Mouse (Mus musculus) adrenal gland, postnatal 36 days (tissue): ENCODE data around the gene Pdzk1. TPM values are rescaled to one million over a fixed set of nuclear protein-coding genes. Genes with fewer than 3 reads are reported as not detected.

Source experiments
- DNase-seq, 2 experiments: peaks; one replicate each; pipeline ENCODE4 v3.0.0; 2021; ENCODE audit warnings: mixed read lengths in 1 of 2
- total RNA-seq, 2 experiments: library from RNA; stranded (reverse); gene quantifications; 2 replicates each; pipeline ENCODE4 v1.2.3; 2021

The Pdzk1 gene
- total RNA-seq, 2 experiments from 2014 or later, result not detected

GRCm38 (mm10) chr3:96883690-96884089 lies 54.6 kb downstream of the Pdzk1 start:
- no peak for DNase-seq

GRCm38 (mm10) chr3:96902336-96902999 lies 73.4 kb downstream of the Pdzk1 start:
- DNase-seq, result no peak

GRCm38 (mm10) chr3:96904393-96904792 lies 75.3 kb downstream of the Pdzk1 start, which contains the start of gene Gja5:
Gene Gja5, plus strand, starts transcription at chr3:96904693.
- no peak for DNase-seq

GRCm38 (mm10) chr3:96904851-96905541 lies 75.9 kb downstream of the Pdzk1 start, which contains the start of gene Gpr89:
Gene Gpr89, minus strand, starts transcription at chr3:96905346.
- peak; percentile 95 to 96 for DNase-seq

- DNase-seq, result no peak
Measured at GRCm38 (mm10) chr3:96905592-96905991, 76.5 kb downstream of the Pdzk1 start.

Other genes with a start within 250 kb of the Pdzk1 start
- gene Polr3gl, start 235.1 kb upstream of the Pdzk1 start, total RNA-seq, result 10 to 100 TPM; 29.4 to 33.3 TPM
- gene Ankrd34a, start 232.6 kb upstream of the Pdzk1 start, total RNA-seq, result 1 to 10 TPM in 1 of 2 experiments, under 1 TPM in 1; 0.95 to 1.0 TPM
- 10 to 100 TPM; 29.3 to 52.1 TPM for gene Lix1l, start 228.1 kb upstream of the Pdzk1 start, total RNA-seq
- 10 to 100 TPM; 68.3 to 73.5 TPM for gene Rbm8a, start 199.4 kb upstream of the Pdzk1 start, total RNA-seq
- 10 to 100 TPM; 40.4 to 58.4 TPM for gene Pex11b, start 193.9 kb upstream of the Pdzk1 start, total RNA-seq
- under 1 TPM; 0.33 to 0.46 TPM for gene Gm42957, start 193.8 kb upstream of the Pdzk1 start, total RNA-seq
- gene Itga10, start 183.7 kb upstream of the Pdzk1 start, total RNA-seq, result 1 to 10 TPM; 1.3 to 2.3 TPM
- gene Ankrd35, start 159.2 kb upstream of the Pdzk1 start, total RNA-seq, result 1 to 10 TPM; 1.3 to 3.9 TPM
- gene Pias3, start 132.9 kb upstream of the Pdzk1 start, total RNA-seq, result 10 to 100 TPM; 24.2 to 24.4 TPM
- under 1 TPM; 0.49 to 0.66 TPM for gene Nudt17, start 120.7 kb upstream of the Pdzk1 start, total RNA-seq
- 10 to 100 TPM; 24.4 to 32.0 TPM for gene Polr3c, start 101.7 kb upstream of the Pdzk1 start, total RNA-seq
- gene Rnf115, start 101.6 kb upstream of the Pdzk1 start, total RNA-seq, result 10 to 100 TPM; 37.4 to 43.1 TPM
- gene Cd160, start 67 bp downstream of the Pdzk1 start, total RNA-seq, result under 1 TPM in 1 of 2 experiments, not detected in 1; 0.16 TPM
- 1 to 10 TPM in 1 of 2 experiments, under 1 TPM in 1; 0.76 to 3.6 TPM for gene Gja5, start 75.4 kb downstream of the Pdzk1 start, total RNA-seq
- gene Gpr89, start 76.1 kb downstream of the Pdzk1 start, total RNA-seq, result 10 to 100 TPM; 34.7 to 38.5 TPM
- gene Gja8, start 96.7 kb downstream of the Pdzk1 start, total RNA-seq, result not detected